Mouse (Mus musculus) neutrophil, adult 5-6 weeks (primary cell): Measurements from ENCODE around the gene Enoph1. TPM values are rescaled to one million over a fixed set of nuclear protein-coding genes. Genes with fewer than 3 reads are reported as not detected.

ENCODE experiments used
- ATAC-seq: fragments of 151-379, 151-347 bp; 2 replicates; pipeline ENCODE4 v1.8.0; 2017; ENCODE audit warnings: mild to moderate bottlenecking, moderate TSS enrichment; ENCODE audit not compliant: insufficient number of reproducible peaks, poor library complexity, low FRiP score, severe bottlenecking; ENCODE audit errors: extremely low read depth
- total RNA-seq: library from RNA; stranded (forward); fragments of 200-1000 nt; gene quantifications from 2 replicates; pipeline ENCODE4 v1.2.3, GENCODE M21; 2017

Gene Enoph1
- total RNA-seq: 11.8 and 19.0 TPM in 2 replicates

- peak; percentile 67 for ATAC-seq
These were observed at the start of gene Enoph1, which contains the start of gene Hnrnpdl for GRCm38 (mm10) chr5:100039602-100040142. Gene Enoph1 (plus strand): TSS chr5:100039985. Gene Hnrnpdl (minus strand): TSS chr5:100039664.

- ATAC-seq: no peak
These were observed 45.6 kb upstream of the Enoph1 start for GRCm38 (mm10) chr5:99994166-99994565.

- ATAC-seq: no peak
These were observed 45.1 kb upstream of the Enoph1 start for GRCm38 (mm10) chr5:99994680-99995079.

- 0 out of 2 replicates have a peak, but pooled peaks have one; percentile 5 for ATAC-seq
These were observed 39.7 kb upstream of the Enoph1 start for GRCm38 (mm10) chr5:100000048-100000447.

- no peak for ATAC-seq
These were observed 39.3 kb upstream of the Enoph1 start for GRCm38 (mm10) chr5:100000500-100000899.

GRCm38 (mm10) chr5:100003895-100004294 lies 35.9 kb upstream of the Enoph1 start:
- no peak for ATAC-seq

- no peak for ATAC-seq
These were observed 34.4 kb upstream of the Enoph1 start for GRCm38 (mm10) chr5:100005431-100005830.

- ATAC-seq: no peak
These were observed 33.9 kb upstream of the Enoph1 start for GRCm38 (mm10) chr5:100005896-100006295.

- no peak for ATAC-seq
These were observed 33.3 kb upstream of the Enoph1 start for GRCm38 (mm10) chr5:100006324-100007039.

GRCm38 (mm10) chr5:100007040-100007375 lies 32.8 kb upstream of the Enoph1 start:
- ATAC-seq: no peak

GRCm38 (mm10) chr5:100008485-100008884 lies 31.3 kb upstream of the Enoph1 start:
- ATAC-seq: no peak

- ATAC-seq: no peak
These were observed 27.2 kb upstream of the Enoph1 start for GRCm38 (mm10) chr5:100012599-100012998.

GRCm38 (mm10) chr5:100020089-100020488 lies 19.7 kb upstream of the Enoph1 start:
- ATAC-seq: no peak

- ATAC-seq: no peak
These were observed 15.4 kb upstream of the Enoph1 start for GRCm38 (mm10) chr5:100024403-100024802.

- no peak for ATAC-seq
These were observed 14.9 kb upstream of the Enoph1 start for GRCm38 (mm10) chr5:100024868-100025267.

- ATAC-seq: no peak
These were observed 9.7 kb upstream of the Enoph1 start for GRCm38 (mm10) chr5:100030069-100030468.

GRCm38 (mm10) chr5:100032107-100032506 lies 7.7 kb upstream of the Enoph1 start:
- ATAC-seq: no peak

- ATAC-seq: no peak
These were observed 7.1 kb upstream of the Enoph1 start for GRCm38 (mm10) chr5:100032646-100033045.

GRCm38 (mm10) chr5:100035950-100036349 lies 3.8 kb upstream of the Enoph1 start:
- ATAC-seq: no peak

- no peak for ATAC-seq
These were observed 3.1 kb upstream of the Enoph1 start for GRCm38 (mm10) chr5:100036681-100037080.
